Mouse (Mus musculus): ENCODE measurements around the gene Pycr1. TPM values are rescaled to one million over a fixed set of nuclear protein-coding genes. Genes with fewer than 3 reads are reported as not detected.

The Pycr1 gene
- polyA plus RNA-seq, 1 experiment from 2014 or later = 23.9 TPM

Small RNA genes lying within 50 kb of the gene (microRNA-seq; reads per million reads assigned to microRNA genes)
- gene Mir6936 = 1.1 reads per million

Other genes starting within 250 kb of the Pycr1 start
- 33.6 and 33.9 TPM in 2 replicates for gene Nploc4, start 206.1 kb downstream of the Pycr1 start, polyA plus RNA-seq (2015; fragmentation: Nextera tagmentation; extraction: Ambion mirVana)
- gene Tspan10, start 201.1 kb downstream of the Pycr1 start, polyA plus RNA-seq (2015; fragmentation: Nextera tagmentation; extraction: Ambion mirVana) = not detected in 2 replicates
- gene Pde6g, start 190.3 kb downstream of the Pycr1 start, polyA plus RNA-seq (2015; fragmentation: Nextera tagmentation; extraction: Ambion mirVana) = 0.19 and 0.20 TPM in 2 replicates
- 9.2 and 10.7 TPM in 2 replicates for gene Oxld1, start 185.7 kb downstream of the Pycr1 start, polyA plus RNA-seq (2015; fragmentation: Nextera tagmentation; extraction: Ambion mirVana)
- gene Ccdc137, start 185.7 kb downstream of the Pycr1 start, polyA plus RNA-seq (2015; fragmentation: Nextera tagmentation; extraction: Ambion mirVana) = 30.9 and 31.3 TPM in 2 replicates
- gene Arl16, start 176.2 kb downstream of the Pycr1 start, polyA plus RNA-seq (2015; fragmentation: Nextera tagmentation; extraction: Ambion mirVana) = 49.8 and 56.5 TPM in 2 replicates
- 127 TPM in 2 replicates for gene Mrpl12, start 159.2 kb downstream of the Pycr1 start, polyA plus RNA-seq (2015; fragmentation: Nextera tagmentation; extraction: Ambion mirVana)
- 31.1 and 41.9 TPM in 2 replicates for gene Slc25a10, start 151.9 kb downstream of the Pycr1 start, polyA plus RNA-seq (2015; fragmentation: Nextera tagmentation; extraction: Ambion mirVana)
- 0.08 and 0.21 TPM in 2 replicates for gene Gcgr, start 113.1 kb downstream of the Pycr1 start, polyA plus RNA-seq (2015; fragmentation: Nextera tagmentation; extraction: Ambion mirVana)
- gene Mcrip1, start 94.0 kb downstream of the Pycr1 start, polyA plus RNA-seq (2015; fragmentation: Nextera tagmentation; extraction: Ambion mirVana) = 228 and 240 TPM in 2 replicates
- gene Ppp1r27, start 92.6 kb downstream of the Pycr1 start, polyA plus RNA-seq (2015; fragmentation: Nextera tagmentation; extraction: Ambion mirVana) = not detected in 2 replicates
- gene P4hb, start 70.5 kb downstream of the Pycr1 start, polyA plus RNA-seq (2015; fragmentation: Nextera tagmentation; extraction: Ambion mirVana) = 253 and 286 TPM in 2 replicates
- gene Arhgdia, start 62.1 kb downstream of the Pycr1 start, polyA plus RNA-seq (2015; fragmentation: Nextera tagmentation; extraction: Ambion mirVana) = 462 and 508 TPM in 2 replicates
- 420 and 488 TPM in 2 replicates for gene Alyref, start 45.4 kb downstream of the Pycr1 start, polyA plus RNA-seq (2015; fragmentation: Nextera tagmentation; extraction: Ambion mirVana)
- 204 and 211 TPM in 2 replicates for gene Anapc11, start 45.3 kb downstream of the Pycr1 start, polyA plus RNA-seq (2015; fragmentation: Nextera tagmentation; extraction: Ambion mirVana)
- 0.50 TPM in 1 of 2 replicates, not detected in the other for gene Npb, start 35.3 kb downstream of the Pycr1 start, polyA plus RNA-seq (2015; fragmentation: Nextera tagmentation; extraction: Ambion mirVana)
- 140 and 159 TPM in 2 replicates for gene Pcyt2, start 25.8 kb downstream of the Pycr1 start, polyA plus RNA-seq (2015; fragmentation: Nextera tagmentation; extraction: Ambion mirVana)
- 42.7 and 43.1 TPM in 2 replicates for gene Sirt7, start 18.5 kb downstream of the Pycr1 start, polyA plus RNA-seq (2015; fragmentation: Nextera tagmentation; extraction: Ambion mirVana)
- gene Mafg, start 10.2 kb downstream of the Pycr1 start, polyA plus RNA-seq (2015; fragmentation: Nextera tagmentation; extraction: Ambion mirVana) = 19.8 and 24.1 TPM in 2 replicates
- 0.25 and 0.81 TPM in 2 replicates for gene Myadml2, start 4.4 kb upstream of the Pycr1 start, polyA plus RNA-seq (2015; fragmentation: Nextera tagmentation; extraction: Ambion mirVana)
- gene Notum, start 17.4 kb upstream of the Pycr1 start, polyA plus RNA-seq (2015; fragmentation: Nextera tagmentation; extraction: Ambion mirVana) = 0.15 and 0.29 TPM in 2 replicates
- 142 and 151 TPM in 2 replicates for gene Aspscr1, start 29.2 kb upstream of the Pycr1 start, polyA plus RNA-seq (2015; fragmentation: Nextera tagmentation; extraction: Ambion mirVana)
- gene Cenpx, start 70.0 kb upstream of the Pycr1 start, polyA plus RNA-seq (2015; fragmentation: Nextera tagmentation; extraction: Ambion mirVana) = 127 TPM in 2 replicates
- gene Lrrc45, start 70.2 kb upstream of the Pycr1 start, polyA plus RNA-seq (2015; fragmentation: Nextera tagmentation; extraction: Ambion mirVana) = 64.5 and 72.9 TPM in 2 replicates
- 83.0 and 105 TPM in 2 replicates for gene Rac3, start 77.7 kb upstream of the Pycr1 start, polyA plus RNA-seq (2015; fragmentation: Nextera tagmentation; extraction: Ambion mirVana)
- 7.8 and 9.5 TPM in 2 replicates for gene Dcxr, start 83.5 kb upstream of the Pycr1 start, polyA plus RNA-seq (2015; fragmentation: Nextera tagmentation; extraction: Ambion mirVana)
- gene Cbr2, start 88.3 kb upstream of the Pycr1 start, polyA plus RNA-seq (2015; fragmentation: Nextera tagmentation; extraction: Ambion mirVana) = 0.26 TPM in 1 of 2 replicates, not detected in the other
- gene Hmga1b, start 119.0 kb upstream of the Pycr1 start, polyA plus RNA-seq (2015; fragmentation: Nextera tagmentation; extraction: Ambion mirVana) = 2.7 and 4.0 TPM in 2 replicates
- 58.4 and 63.1 TPM in 2 replicates for gene Rfng, start 140.4 kb upstream of the Pycr1 start, polyA plus RNA-seq (2015; fragmentation: Nextera tagmentation; extraction: Ambion mirVana)
- 261 and 280 TPM in 2 replicates for gene Gps1, start 140.5 kb upstream of the Pycr1 start, polyA plus RNA-seq (2015; fragmentation: Nextera tagmentation; extraction: Ambion mirVana)
- gene Dus1l, start 152.6 kb upstream of the Pycr1 start, polyA plus RNA-seq (2015; fragmentation: Nextera tagmentation; extraction: Ambion mirVana) = 58.6 and 67.7 TPM in 2 replicates
- gene Fasn, start 180.8 kb upstream of the Pycr1 start, polyA plus RNA-seq (2015; fragmentation: Nextera tagmentation; extraction: Ambion mirVana) = 61.4 and 79.4 TPM in 2 replicates